Comparison of ENCODE assay signal across 8 mouse cellular contexts in the genomic region with DNA sequence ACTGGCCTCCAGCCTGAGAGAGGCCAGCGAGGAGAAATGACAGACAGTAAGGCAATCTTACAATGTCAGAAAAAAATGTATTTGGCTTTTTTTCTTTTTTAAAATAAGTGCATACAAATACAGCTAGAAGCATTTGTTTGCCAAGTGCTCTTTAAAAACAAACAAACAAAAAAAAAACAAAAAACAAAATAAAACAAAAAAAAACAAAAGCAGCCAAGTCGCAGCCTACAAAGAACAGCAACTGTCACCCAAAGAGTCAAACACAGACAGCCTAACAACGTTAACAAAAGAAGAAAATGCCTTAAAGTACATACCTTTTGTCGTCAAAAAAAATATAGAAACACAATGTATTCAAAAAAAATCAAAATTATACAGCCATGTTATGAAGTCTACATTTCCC. TPM values are rescaled to one million over a fixed set of nuclear protein-coding genes. Genes with fewer than 3 reads are reported as not detected.
DNase-seq lines count a peak whose midpoint lies in the region; ATAC-seq and TF ChIP-seq lines count a peak whose summit lies in the region.

No protein-coding gene starts in this region.

- TF ChIP-seq EP300 in ES-Bruce4 (IDR thresholded peaks at IDR 0.05; ENCODE audit: insufficient read depth, low read depth, low read length): no peak

- H3K36me3 ChIP-seq in heart, embryonic 14.5 days (ENCODE audit: control insufficient read depth, insufficient read depth, low read length): peaks cover 62% of the 10 kb centered on the region
- H3K36me3 ChIP-seq in ES-Bruce4 (ENCODE audit: control insufficient read depth, insufficient read depth, low read length, poor library complexity, severe bottlenecking) (peaks cover 39% of the 10 kb centered on the region), macrophage (ENCODE audit: inconsistent target) (no peaks in the 10 kb centered on the region)
- peaks cover 7% of the 10 kb centered on the region; the same call in 1 of the 2 replicates for H3K36me3 ChIP-seq in forebrain, postnatal 0 days (ENCODE audit: insufficient read depth)

- no peak for ATAC-seq in heart, embryonic 14.5 days (ENCODE audit: insufficient number of reproducible peaks, insufficient read depth, low FRiP score, low read depth)
- ATAC-seq in forebrain, postnatal 0 days: no peak

- peaks cover 10 to 33% of the 10 kb centered on the region in 2 experiments for H3K4me1 ChIP-seq in heart, embryonic 14.5 days (ENCODE audit: control insufficient read depth in 2 of 2, insufficient read depth in 2 of 2, low read length in 2 of 2)
- H3K4me1 ChIP-seq in ES-Bruce4 (ENCODE audit: control insufficient read depth, insufficient read depth, low read length): peaks cover 3% of the 10 kb centered on the region
- H3K4me1 ChIP-seq in forebrain, postnatal 0 days (ENCODE audit: insufficient read depth): peaks cover 9% of the 10 kb centered on the region

- H3K4me2 ChIP-seq in heart, embryonic 14.5 days (ENCODE audit: low read length): peak overlapping the region; percentile 85
- H3K4me2 ChIP-seq in forebrain, postnatal 0 days (ENCODE audit: low read depth): peak overlapping the region; percentile 99

- TF ChIP-seq CTCF in ES-Bruce4 (IDR thresholded peaks at IDR 0.05; ENCODE audit: low read depth, low read length): no peak
- no peak for TF ChIP-seq CTCF in forebrain, postnatal 0 days (IDR thresholded peaks at IDR 0.05; ENCODE audit: low read depth)

- peaks cover 68% of the 10 kb centered on the region for H3K79me2 ChIP-seq in macrophage (ENCODE audit: inconsistent target)

- TF ChIP-seq POLR2A in ES-Bruce4 (IDR thresholded peaks at IDR 0.05; ENCODE audit: insufficient read depth, low read length): no peak

- WGBS in heart, embryonic 14.5 days: 13% methylated on average over 4 of the region's 4 CpGs
- WGBS in forebrain, postnatal 0 days: 12% methylated on average over 4 of the region's 4 CpGs
- 0% methylated on average over 4 of the region's 4 CpGs for WGBS in macrophage (ENCODE audit: missing documents)

- no peaks in the 10 kb centered on the region for H3K9me3 ChIP-seq in heart, embryonic 14.5 days (ENCODE audit: control insufficient read depth, low read length)
- no peaks in the 10 kb centered on the region for H3K9me3 ChIP-seq in ES-Bruce4 (replicated peaks; ENCODE audit: control insufficient read depth, insufficient read depth, low read length, poor library complexity, severe bottlenecking)
- H3K9me3 ChIP-seq in forebrain, postnatal 0 days (ENCODE audit: low read length): no peaks in the 10 kb centered on the region

- peak overlapping the region; percentile 90 to 100 for H3K27ac ChIP-seq in heart, embryonic 14.5 days (replicated peaks in 1 of 2; ENCODE audit: control insufficient read depth in 1 of 2, insufficient read depth in 1 of 2, low read depth in 2 of 2, low read length in 2 of 2)
- H3K27ac ChIP-seq in ES-Bruce4 (ENCODE audit: insufficient read depth, low read length) (no peak overlapping the region), macrophage (peak overlapping the region; percentile 96)
- H3K27ac ChIP-seq in forebrain, postnatal 0 days (ENCODE audit: low read depth, low read length): 0 out of 2 replicates have a peak overlapping the region, but pooled peaks have one; percentile 21

- no peaks in the 10 kb centered on the region for H3K27me3 ChIP-seq in heart, embryonic 14.5 days (ENCODE audit: control insufficient read depth, insufficient read depth, low read length)
- H3K27me3 ChIP-seq in ES-Bruce4 (ENCODE audit: control insufficient read depth, insufficient read depth, low read length, poor library complexity, severe bottlenecking): no peaks in the 10 kb centered on the region
- no peaks in the 10 kb centered on the region for H3K27me3 ChIP-seq in forebrain, postnatal 0 days (ENCODE audit: insufficient read depth, low read length)

- H3K9ac ChIP-seq in heart, embryonic 14.5 days (ENCODE audit: low read length): peak overlapping the region; percentile 100
- peak overlapping the region; percentile 99 for H3K9ac ChIP-seq in ES-Bruce4 (ENCODE audit: low read depth, poor library complexity, severe bottlenecking)
- peak overlapping the region; percentile 56 for H3K9ac ChIP-seq in forebrain, postnatal 0 days

- H3K4me3 ChIP-seq in heart, embryonic 14.5 days (ENCODE audit: control insufficient read depth in 1 of 2, insufficient read depth in 1 of 2, low read depth in 1 of 2, low read length in 2 of 2): peak overlapping the region; percentile 68 to 100
- peak overlapping the region; percentile 27 for H3K4me3 ChIP-seq in ES-Bruce4 (ENCODE audit: low read depth, low read length)
- H3K4me3 ChIP-seq in forebrain, postnatal 0 days (ENCODE audit: low read depth, low read length): peak overlapping the region; percentile 97
- peak overlapping the region; percentile 67 for H3K4me3 ChIP-seq in macrophage (ENCODE audit: inconsistent target)

- DNase-seq in heart, adult 9 months (ENCODE audit: low spot score in 2 of 2): no peak
- no peak for DNase-seq in forebrain, postnatal 0 days
- no peak for DNase-seq in thymus, postnatal 14 days
- DNase-seq in adrenal gland, adult 8-10 months: no peak
- DNase-seq in kidney, postnatal 25 days: no peak

RNA-seq across cellular contexts. Expression of gene Irf2bp2, which starts 3.2 kb away (rescaled TPM):
- 8.1 and 9.1 TPM in 2 replicates for polyA plus RNA-seq in heart, embryonic 14.5 days (2014; fragmentation: Nextera tagmentation; extraction: Ambion mirVana)
- polyA plus RNA-seq in ES-Bruce4 (2011; ENCODE audit: insufficient read depth, insufficient read length, low read depth, missing spikeins): 37.6 and 39.6 TPM in 2 replicates
- 62.3 and 88.6 TPM in 2 replicates for total RNA-seq in forebrain, postnatal 0 days (2014; rRNA removed)
- 6.8 and 8.4 TPM in 2 replicates for polyA plus RNA-seq in forebrain, postnatal 0 days (2015; fragmentation: Nextera tagmentation; extraction: Ambion mirVana)
- total RNA-seq in macrophage (2018; cell fraction: chromatin; rRNA removed): 100 to 1,000 TPM in 19 of 26 experiments, 10 to 100 TPM in 6, 1 to 10 TPM in 1; 2.6 to 175 (median 132) TPM
- total RNA-seq in macrophage (2018; cell fraction: cytosol; rRNA removed): 100 to 1,000 TPM in 12 of 26 experiments, 10 to 100 TPM in 14; 12.4 to 139 (median 98.3) TPM
- total RNA-seq in macrophage (2018; cell fraction: nucleus; rRNA removed): 100 to 1,000 TPM in 23 of 26 experiments, 10 to 100 TPM in 3; 17.9 to 251 (median 174) TPM
- 39.1 to 68.1 TPM (median 42.7 TPM) in 3 replicates for polyA plus RNA-seq in macrophage (2018)
- total RNA-seq in adrenal gland, adult 8-10 months (2022): 100 to 1,000 TPM in 2 of 4 experiments, 10 to 100 TPM in 2; 74.4 to 129 (median 98.9) TPM

Comparison
In these comparisons a context has a peak if more than half of its experiments do, and no peak if none do; other contexts are left out.
1. H3K4me3 ChIP-seq: peak in every context shown above with its lines; median percentile 97 in forebrain, postnatal 0 days; 84 in heart, embryonic 14.5 days; 67 in macrophage; 27 in ES-Bruce4.